Mouse (Mus musculus) myocyte (in vitro differentiated cells): ENCODE data around the gene Abca6.

Experiments used
- CEBPB ChIP-seq: IDR thresholded peaks from 2 replicates; pipeline ENCODE4 v1.6.1; 2011; ENCODE audit warnings: mild to moderate bottlenecking, moderate library complexity; ENCODE audit not compliant: poor library complexity, insufficient read depth, severe bottlenecking
- E2F4 ChIP-seq: IDR thresholded peaks from one replicate; pipeline ENCODE4 v1.6.1; 2011; ENCODE audit warnings: mild to moderate bottlenecking, control low read depth, moderate library complexity; ENCODE audit not compliant: insufficient read depth
- MAX ChIP-seq: IDR thresholded peaks from one replicate; pipeline ENCODE4 v1.6.1; 2011; ENCODE audit warnings: low read depth, mild to moderate bottlenecking, control low read depth
- MYOD1 ChIP-seq, 3 experiments: IDR thresholded peaks; one replicate each; pipeline ENCODE4 v1.6.1; 2011; ENCODE audit warnings: control low read depth in 2 of 3, low read depth in 2 of 3, mild to moderate bottlenecking in 2 of 3, moderate library complexity in 1 of 3; ENCODE audit not compliant: insufficient read length in 2 of 3, control insufficient read depth in 1 of 3
- POLR2A ChIP-seq: IDR thresholded peaks from one replicate; pipeline ENCODE4 v1.6.1; 2011; ENCODE audit warnings: low read depth, mild to moderate bottlenecking, control low read depth, moderate library complexity; ENCODE audit not compliant: insufficient read length
- POLR2AphosphoS2 ChIP-seq: IDR thresholded peaks from one replicate; pipeline ENCODE4 v1.6.1; 2011; ENCODE audit warnings: low read depth, control low read depth; ENCODE audit not compliant: insufficient read length
- REST ChIP-seq: IDR thresholded peaks from one replicate; pipeline ENCODE4 v1.6.1; 2011; ENCODE audit warnings: mild to moderate bottlenecking, control low read depth, moderate library complexity; ENCODE audit not compliant: insufficient read depth, insufficient read length
- SRF ChIP-seq: IDR thresholded peaks from one replicate; pipeline ENCODE4 v1.6.1; 2011; ENCODE audit warnings: low read depth; ENCODE audit not compliant: control insufficient read depth, insufficient read length
- TCF12 ChIP-seq: IDR thresholded peaks from one replicate; pipeline ENCODE4 v1.6.1; 2011; ENCODE audit warnings: mild to moderate bottlenecking, control low read depth; ENCODE audit not compliant: poor library complexity, insufficient read depth, severe bottlenecking
- USF1 ChIP-seq: IDR thresholded peaks from one replicate; pipeline ENCODE4 v1.6.1; 2011; ENCODE audit warnings: low read depth, mild to moderate bottlenecking, control low read depth, moderate library complexity

- TF ChIP-seq TCF12 (no peak), POLR2A (no peak), USF1 (no peak), POLR2AphosphoS2 (no peak), CEBPB (no peak), E2F4 (no peak), SRF (no peak), MAX (no peak), REST (no peak), MYOD1 (IDR thresholded peaks at IDR 0.05; ENCODE audit: control insufficient read depth in 1 of 3, insufficient read length in 2 of 3, low read depth in 2 of 3) (no peak)
These were observed 106.2 kb downstream of the Abca6 start for GRCm38 (mm10) chr11:110145421-110145820.
